Mouse (Mus musculus) frontal cortex, adult (tissue): ENCODE results near the gene Crybg3.

ENCODE experiments used
- ATAC-seq: cut with Nextera tagmentation; 2 replicates; pipeline ENCODE4 v1.9.2; 2017; ENCODE audit warnings: mild to moderate bottlenecking, moderate library complexity, mixed read lengths; ENCODE audit not compliant: low TSS enrichment

Gene Crybg3

DNA sequence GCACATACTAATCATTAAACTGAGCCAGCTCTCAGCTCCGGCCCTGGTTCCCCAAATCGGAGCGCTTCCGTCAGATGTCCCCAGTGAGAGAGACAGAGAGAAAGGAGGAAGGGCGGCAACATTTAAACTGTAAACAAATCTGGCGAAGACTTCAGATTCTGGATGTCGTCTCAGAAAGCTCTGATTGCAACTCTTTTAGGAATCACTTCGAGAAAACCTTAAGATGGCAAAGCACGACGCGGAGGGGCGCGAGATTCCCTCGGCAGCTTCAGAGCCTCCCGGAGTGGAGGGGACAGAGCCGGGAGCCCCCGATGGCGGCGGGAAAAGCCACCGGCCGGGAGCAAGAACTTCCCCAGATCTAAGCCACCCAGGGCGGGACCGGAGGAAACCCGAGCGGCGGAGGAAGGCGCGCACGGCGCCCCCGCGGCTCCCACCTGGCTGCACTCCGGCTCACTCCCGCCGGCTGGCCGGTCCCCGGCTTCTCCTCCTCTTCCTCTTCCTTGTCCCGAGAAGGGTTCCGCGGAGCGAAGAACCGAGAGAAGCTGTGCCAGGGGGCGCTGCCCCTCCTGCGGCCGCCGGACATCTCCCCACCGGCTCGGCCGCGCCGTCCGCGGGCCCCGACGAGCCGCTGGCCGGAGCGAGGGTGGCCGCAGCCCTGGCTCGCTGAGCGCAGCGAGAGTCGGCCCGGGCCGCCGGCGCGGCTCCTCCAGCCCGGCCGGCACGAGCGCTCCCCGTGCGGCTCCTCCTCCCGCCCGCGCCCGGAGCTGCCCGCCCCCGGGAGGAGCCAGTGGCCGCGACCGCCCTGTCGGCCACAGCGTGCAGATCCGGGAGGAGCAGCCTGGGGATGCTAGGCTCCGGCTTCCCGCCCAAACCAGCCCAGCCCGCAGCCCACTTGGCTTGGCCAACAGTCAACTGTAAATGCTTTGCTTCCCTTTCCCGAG lies at the start of gene Crybg3:
TSS of gene Crybg3 (minus strand) at position 669 of the 941 bp plus-strand sequence.
- peak; percentile 84 for ATAC-seq

DNA sequence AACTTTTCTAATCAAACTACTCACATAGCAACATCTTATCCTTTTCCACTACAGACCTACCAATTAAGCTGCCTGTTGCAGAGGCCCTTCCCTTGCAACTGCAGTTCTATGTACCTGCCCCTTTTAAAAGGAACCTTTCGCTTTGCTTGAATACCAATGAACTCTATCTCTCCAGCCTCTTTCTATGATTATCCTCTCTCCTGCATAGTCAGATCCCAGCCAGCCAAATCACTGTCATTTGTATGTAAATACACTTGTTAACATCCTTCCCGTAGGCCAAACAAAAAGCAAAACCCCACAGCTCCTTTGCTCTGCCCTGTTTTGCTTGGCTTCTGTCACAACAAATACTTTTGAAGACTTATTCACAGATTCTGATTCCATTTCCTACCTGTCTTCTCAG lies 43.0 kb upstream of the Crybg3 start:
- no peak for ATAC-seq

DNA sequence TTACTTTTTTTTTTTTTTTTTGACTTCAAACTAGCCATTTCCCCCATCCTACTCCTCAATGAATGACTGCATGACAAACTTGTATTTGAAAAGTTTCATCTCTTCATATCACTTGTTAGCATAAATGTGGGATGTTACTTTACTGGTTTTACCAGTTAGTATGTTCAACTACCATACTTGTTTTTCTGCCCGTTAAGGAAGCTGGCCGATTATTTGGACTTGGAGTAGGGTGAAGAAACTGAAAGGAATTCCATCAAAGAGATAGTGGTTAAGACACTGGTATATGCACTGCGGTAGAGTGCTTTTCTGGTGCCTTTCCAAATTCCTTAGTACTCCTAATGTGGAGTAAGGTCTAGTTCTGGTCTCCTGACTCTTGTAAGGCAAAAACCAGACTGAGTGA lies 39.2 kb upstream of the Crybg3 start:
- no peak for ATAC-seq

DNA sequence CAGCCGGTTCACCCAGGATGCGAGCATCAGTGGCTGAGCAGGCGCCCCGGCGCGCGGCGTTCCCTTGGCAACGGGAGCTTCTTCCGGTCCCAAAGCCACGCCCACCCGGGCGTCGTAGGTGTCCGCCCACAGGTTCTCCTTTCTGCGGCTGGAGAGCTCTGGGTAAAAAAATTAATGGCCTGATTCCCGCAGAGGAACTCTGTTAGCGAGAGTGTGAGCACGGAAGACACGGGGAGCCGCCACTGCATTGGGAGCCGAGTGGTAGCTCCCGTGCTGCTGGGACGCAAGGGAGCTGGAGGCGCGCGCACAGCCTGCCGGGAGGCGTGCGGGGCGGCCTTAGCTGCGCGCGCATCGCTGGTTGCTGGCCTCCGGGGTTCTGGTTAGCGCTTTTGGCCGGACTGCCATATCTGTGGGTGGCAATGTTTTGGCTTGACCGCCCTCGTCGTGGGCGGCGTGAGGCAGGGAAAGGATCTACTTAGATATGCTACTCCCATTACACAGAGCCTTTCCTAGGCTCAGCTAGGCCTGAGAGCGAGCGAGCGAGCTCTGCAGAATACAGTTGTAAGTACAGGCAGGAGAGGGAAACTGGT lies 38.4 kb upstream of the Crybg3 start, which contains the start of gene Arl6:
TSS of gene Arl6 (minus strand) at position 290 of the 590 bp plus-strand sequence.
- ATAC-seq: peak; percentile 97

DNA sequence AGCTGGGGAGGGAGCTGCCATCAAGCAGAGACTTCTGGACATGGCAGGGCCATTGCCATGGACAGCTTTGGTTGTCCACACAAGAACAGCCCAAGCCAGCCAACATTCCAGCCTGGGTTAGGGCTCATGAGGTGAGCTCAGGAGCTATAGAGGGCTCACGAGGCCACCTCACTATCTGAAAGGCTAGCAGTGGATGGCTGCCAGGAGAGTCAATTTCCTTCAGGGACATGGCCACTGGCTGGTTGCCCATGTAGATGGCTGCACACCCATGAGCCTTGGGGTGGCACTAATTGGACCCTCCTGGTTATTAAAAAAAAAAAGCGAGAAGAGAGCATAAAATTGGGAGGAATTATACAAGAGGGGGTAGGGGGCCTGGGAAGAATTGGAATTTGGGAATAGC lies 33.8 kb upstream of the Crybg3 start:
- no peak for ATAC-seq

DNA sequence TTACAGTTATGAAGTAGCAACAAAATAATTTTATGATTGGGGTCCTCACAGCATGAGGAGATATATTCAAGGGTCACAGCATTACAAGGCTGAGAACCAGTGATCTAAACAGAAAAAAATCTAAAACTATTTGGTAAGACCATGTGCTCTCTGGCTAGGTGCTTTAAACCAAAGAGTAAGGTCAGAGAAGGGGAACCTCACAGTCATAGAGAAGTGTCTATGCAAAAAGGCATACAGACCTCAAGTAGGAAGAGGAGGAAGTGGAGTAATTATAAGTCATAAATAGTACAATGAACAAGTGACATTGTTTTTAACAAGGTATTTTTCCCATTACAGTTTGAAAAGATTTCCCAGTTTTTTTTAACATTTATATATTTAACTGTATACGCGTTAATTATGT lies 20.8 kb upstream of the Crybg3 start:
- no peak for ATAC-seq

DNA sequence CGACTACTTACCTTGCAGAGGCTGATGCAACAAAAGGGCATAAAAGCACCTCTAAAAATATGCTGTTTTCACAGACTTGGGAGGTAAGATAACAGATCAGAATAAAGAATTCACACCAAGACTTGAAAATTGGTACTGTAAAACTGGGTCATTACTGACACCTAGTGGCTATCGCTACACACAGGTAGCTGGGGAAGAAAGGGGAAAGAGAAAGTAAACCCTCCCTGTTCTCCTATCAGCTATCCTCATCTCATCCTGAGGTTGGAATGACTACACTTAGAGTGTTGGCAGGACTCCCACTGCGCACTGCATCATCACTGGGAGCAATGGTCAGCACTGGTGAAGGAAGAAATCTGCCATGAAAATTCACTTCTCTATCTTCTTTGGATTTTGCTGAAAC lies 16.4 kb upstream of the Crybg3 start:
- peak; percentile 96 for ATAC-seq

DNA sequence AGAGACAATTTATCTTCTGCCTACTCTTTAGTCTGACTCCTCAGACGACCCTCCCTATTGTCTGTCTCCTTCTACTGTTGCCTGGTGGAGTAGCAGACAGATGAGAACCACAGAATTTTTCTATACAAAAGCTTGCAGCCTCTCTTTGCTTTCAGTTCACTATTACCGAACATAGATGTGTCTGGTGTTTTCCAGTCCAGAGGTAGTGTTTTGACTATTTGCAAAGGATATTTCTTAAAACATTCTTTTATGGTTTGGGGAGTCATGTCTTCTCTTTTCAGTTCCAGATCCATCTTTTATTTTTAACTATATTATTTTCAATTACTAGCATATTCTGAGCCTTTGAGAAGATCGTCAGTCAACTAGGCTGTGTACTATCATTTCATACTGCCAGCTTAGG lies 14.9 kb upstream of the Crybg3 start:
- no peak for ATAC-seq

DNA sequence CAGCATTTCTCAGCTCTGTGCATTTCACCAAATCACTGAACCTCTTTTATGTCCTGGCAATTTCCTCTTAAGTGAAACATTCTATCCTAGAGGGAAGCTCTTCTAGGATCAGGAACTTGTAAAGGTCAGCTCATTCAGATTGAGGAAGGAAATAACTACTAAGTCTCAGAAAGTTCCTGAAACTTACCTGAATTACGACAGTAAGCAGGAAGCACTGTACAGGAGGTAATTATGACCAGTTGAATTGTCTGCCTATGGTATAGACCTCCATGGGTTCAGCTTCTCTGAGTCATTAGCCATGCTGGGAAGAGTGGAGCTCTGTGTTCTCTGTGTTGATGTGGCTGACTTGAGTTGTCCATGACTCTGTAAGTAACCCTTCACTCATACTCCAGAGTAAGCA lies 10.0 kb upstream of the Crybg3 start:
- ATAC-seq: no peak

DNA sequence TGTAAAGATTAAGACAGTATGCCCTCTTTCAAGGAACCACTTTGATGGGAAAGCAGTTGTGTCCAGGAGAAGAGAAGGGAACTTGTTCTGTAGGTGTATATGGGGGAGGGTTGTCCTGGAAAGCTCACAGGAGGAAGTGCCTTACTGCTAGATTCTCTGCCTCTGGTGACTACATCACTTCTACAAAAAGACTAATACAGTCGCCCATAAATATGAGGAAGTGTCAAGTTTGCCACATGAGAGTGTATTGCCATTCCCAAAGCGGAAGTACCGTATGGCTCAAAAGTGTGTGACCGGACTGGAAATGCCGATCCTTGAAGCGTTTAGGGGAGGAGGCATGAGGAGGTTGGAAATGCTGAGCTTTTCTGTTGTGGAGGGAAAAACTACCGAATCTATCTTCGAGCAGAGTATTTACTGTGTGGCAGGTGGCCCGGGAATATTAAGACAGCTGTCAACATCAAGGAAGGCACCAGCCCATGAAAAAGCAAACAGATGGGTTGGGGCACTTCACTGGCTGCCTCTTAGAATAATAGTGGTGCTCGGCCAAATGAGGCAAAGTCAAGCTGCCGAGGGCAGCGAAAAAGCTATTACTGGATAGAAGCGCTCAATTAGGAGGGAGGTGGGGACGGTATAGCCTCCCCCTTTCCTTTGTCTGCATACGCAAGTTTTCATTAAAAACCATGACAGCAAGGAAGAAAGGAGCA lies 3.5 kb upstream of the Crybg3 start:
- ATAC-seq: no peak

DNA sequence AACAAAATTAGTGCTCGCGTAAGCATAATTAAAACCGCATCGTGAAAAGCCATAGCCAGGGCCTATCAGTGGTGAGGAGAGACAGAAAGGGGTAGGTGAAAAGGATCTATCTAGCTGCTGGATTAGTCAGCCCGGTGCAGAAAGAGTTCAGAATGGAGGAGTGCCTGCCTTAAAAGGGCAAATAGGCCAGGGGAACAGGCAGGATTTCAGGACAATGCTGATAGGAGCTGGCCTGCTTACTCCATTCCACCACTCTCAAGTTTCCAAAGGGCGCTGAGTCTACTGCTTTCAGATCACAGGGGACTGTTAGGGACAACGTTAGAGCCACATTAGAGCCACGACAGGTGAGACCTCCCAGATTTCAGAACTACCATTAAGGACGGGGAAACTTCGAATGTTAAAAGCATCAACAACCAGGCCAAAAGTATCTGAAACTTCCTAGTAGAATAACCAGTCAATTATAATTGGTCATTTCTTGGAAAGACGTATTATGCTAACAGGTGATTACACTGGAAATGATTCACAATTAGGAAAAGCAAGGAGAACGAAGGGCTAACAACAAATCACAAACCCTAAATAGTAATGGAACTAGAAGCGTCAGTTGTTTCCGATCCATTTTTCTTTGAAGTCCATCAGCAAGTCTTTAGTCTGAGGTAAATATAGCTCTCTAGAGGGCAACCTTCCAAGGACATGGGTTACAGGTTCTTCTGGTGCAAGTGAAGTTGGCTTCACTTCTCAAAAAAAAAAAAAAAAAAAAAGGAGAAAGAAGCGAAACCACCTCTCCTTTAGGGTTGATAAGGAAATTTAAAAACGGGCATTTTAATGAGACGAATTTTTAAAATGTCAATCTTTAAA lies 1.1 kb downstream of the Crybg3 start:
- no peak for ATAC-seq

DNA sequence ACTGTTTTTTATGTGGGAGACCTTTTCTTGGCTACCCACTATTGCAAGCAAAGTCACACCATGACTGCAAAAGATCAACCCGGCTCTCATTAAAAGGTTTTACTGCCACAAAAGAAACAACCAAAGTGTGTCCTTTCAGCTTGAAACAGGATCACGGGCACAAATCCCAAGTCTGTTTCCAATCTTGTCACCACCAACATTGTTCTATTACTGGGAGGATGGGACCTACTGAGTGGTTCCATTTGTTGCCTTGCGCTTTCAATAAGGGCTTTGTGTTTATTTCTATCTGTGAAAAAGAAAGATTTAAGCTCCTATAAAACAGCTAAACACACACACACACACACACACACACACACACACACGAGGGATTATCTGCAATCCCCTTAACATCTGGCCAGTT lies 1.8 kb downstream of the Crybg3 start:
- no peak for ATAC-seq

DNA sequence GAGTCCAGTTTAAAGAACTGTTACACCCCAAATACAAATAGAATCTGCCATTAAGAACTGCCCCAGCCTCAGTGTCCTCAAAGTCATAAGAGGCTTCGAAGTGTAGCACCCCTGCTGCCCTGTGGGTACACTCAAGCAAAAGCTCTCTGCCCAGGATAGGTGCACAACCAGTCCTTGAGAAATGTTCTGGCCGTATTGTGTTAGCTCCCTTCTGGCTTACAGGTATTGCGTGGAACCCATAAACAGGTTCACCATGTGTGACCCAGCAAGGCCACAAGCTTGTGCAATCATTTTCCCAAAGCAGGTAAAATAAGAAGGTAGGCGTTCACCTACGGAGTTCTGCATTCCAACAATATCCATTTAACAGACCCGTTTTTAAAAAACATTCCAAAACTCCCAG lies 3.5 kb downstream of the Crybg3 start:
- ATAC-seq: no peak

DNA sequence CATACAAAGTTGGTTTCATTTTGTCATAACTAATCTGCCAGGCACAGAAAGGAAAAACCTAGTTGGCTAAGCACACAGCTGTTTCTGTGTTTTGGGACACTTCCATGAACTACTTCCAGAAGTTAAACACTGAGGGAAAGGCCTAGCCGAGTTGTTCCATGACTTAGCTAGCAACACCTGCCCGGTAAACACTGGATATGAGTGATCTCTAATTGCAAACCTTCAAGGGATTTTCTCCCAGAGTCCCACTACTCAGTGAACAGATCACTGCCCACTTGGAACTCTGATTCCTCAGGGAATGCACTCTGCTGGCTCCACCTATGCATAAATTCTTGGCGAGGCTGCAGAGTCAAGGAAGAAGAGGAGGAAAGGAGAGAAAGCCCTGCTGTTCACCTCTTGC lies 6.1 kb downstream of the Crybg3 start:
- ATAC-seq: no peak

DNA sequence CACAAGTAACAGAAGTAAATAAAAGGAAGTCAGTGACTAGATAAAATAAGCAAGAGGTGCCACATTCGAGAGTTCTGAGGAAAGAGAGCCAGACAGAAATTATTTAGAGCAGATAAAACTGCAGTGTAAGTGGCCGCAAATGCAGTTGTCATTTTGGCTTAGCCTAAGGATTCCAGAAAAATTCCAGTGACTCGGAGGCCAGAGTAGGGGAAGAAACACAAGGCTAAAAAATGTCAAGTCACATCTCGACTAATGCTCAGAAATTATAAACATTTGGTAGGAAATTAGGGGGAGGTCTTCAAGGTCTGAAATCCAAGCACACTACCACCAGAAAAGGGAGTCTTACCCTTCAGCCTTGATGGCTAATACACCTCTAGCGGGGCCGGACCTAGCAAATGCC lies 10.0 kb downstream of the Crybg3 start:
- no peak for ATAC-seq

DNA sequence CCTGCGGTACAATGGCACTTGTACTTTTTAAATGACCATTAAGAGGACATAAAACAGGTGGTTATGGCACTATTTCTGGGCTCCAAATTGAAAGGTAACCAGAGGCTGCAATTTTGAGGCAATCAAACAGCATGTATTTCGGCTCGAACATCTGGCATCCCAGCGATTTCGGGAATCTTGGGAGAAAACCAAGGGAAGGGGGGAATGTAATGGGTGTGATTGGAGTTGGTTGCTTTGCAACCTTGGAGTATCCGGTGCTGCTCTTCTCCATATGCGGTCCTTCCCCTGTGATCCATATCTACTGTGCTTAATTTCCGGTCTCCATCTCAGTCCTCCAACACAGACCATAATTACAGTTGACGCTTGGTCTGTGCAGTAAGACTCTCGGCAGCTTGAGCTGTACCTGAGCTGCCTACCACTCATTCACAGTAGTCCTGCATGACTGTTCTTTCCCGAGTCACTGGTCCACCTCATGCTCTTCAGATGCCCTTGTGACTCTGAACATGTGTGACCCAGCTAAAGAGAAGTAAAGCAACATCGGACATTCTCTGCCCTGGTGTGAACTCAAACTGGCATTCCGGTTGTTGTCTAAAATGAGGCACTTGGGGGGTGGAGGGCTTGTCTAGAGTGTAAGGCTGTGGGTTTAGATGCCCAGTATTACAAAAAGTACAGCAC lies 12.3 kb downstream of the Crybg3 start:
- no peak for ATAC-seq

DNA sequence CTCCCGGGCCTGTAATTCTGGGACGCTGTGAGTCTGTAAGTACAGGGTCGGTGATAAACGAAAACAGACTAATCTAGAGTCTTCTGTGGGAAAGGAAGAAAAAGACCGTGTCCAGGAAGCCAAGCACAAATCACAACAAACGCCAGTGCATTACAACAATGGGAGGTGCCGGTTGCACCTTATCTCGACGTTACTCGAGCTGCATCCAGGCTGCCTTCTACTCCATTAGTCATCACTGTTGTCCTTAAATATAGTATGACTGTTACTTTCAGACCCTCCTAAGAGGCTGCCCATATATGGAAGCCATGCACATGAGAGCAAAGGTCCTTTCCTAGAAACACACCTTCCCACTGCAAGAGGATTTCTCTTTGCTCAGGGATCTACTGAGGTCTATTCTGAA lies 13.0 kb downstream of the Crybg3 start:
- ATAC-seq: no peak

DNA sequence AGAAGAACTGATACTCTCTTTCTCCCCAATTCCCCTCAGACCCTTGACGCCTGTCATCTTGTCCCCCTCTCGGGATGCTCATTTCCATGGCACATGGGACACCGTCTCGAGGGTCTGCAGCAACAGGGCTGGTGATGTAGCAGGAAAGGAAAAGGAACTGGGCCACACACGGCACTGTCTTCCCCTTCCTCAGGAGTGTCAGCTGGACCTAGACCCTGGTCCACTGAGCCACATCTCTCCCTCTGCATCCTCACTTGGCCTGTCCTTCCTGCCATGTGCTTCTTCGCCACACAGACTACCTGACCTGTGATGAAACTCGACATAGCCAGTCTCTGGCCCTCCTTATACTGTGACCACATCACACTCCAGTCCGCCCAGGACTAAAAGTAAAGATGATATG lies 13.9 kb downstream of the Crybg3 start:
- ATAC-seq: no peak

DNA sequence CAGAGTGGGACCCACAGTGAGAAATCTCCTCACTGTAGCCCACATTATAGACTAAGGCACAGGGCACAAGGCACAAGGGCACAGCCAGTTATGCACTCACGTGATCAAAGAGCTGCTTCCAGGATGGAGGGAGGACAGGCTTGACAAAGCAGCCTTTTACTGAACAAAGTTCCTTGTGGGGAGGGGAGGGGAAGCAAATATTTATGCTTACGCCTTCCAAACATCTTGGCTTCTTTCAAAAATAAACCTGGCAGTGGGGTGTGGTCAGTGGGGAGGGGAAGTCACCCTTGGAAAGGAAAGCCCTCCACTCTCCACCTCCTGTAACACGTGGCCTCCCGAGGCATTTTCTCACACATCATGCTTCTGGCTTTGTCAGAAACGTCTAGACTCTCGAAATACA lies 14.5 kb downstream of the Crybg3 start:
- peak; percentile 52; the same call in 1 of the 2 replicates for ATAC-seq

DNA sequence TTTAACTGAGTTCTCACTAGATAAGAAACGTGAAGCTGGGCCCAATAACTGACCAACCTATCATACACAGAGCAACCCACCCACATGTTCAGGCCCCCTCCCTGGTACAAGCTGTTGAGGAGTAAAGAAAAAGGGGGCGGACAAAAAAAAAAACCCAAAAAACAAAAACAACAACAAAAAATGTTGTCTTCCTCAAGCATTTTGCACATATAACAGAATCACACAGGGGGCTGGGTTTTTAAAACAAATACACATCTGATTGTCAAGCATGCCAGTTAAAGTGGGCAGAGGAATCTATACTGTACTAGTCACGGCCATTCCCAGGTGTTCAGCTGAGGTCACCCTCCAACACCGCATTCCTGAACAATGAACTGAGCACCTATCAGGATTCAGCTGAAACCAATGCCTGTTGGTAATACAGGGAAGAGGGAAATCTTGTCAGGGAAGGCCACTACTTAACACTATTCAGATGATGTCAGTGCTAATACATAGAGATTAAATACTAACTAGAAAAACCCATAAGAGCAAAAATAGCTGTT lies 15.0 kb downstream of the Crybg3 start:
- no peak for ATAC-seq

DNA sequence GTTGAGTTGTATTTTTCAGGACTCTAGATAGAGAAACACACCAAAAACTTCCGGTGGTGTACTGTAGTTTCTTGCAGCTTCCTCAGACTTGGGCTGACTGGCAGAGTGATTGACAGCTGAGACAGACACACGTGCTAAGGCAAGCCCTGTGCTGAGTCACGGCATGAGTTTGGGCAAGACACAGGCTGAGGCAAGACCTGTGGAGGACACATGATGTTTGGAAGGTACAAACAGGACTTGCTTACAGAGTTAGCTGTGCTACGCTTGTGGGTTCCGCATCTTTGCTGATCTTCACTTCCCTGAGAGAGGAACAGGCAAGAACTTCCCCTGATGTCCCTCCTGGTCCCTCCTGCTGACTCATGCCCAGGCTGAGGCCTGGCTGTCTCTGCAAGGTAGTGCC lies 17.3 kb downstream of the Crybg3 start:
- ATAC-seq: no peak
